Mouse (Mus musculus) thymus, postnatal 25 days (tissue): ENCODE measurements around the gene Ick.
A peak's percentile ranks its signal among the peaks of the same experiment; 100 is the strongest.
"Not testable (repeated sequence)": the region's sequence is repeated elsewhere in the genome, so short reads cannot be mapped to it uniquely, and the experiment has no call there.

ENCODE experiments used
- DNase-seq: peaks from one replicate; pipeline ENCODE4 v3.0.0; 2022

Ick gene

GRCm38 (mm10) chr9:78105501-78105932, 3.5 kb upstream of the Ick start:
- no peak for DNase-seq

- DNase-seq = no peak
These were observed 2.2 kb upstream of the Ick start for GRCm38 (mm10) chr9:78106821-78107220.

- DNase-seq = no peak
These were observed 1.4 kb upstream of the Ick start for GRCm38 (mm10) chr9:78107582-78107911.

DNA sequence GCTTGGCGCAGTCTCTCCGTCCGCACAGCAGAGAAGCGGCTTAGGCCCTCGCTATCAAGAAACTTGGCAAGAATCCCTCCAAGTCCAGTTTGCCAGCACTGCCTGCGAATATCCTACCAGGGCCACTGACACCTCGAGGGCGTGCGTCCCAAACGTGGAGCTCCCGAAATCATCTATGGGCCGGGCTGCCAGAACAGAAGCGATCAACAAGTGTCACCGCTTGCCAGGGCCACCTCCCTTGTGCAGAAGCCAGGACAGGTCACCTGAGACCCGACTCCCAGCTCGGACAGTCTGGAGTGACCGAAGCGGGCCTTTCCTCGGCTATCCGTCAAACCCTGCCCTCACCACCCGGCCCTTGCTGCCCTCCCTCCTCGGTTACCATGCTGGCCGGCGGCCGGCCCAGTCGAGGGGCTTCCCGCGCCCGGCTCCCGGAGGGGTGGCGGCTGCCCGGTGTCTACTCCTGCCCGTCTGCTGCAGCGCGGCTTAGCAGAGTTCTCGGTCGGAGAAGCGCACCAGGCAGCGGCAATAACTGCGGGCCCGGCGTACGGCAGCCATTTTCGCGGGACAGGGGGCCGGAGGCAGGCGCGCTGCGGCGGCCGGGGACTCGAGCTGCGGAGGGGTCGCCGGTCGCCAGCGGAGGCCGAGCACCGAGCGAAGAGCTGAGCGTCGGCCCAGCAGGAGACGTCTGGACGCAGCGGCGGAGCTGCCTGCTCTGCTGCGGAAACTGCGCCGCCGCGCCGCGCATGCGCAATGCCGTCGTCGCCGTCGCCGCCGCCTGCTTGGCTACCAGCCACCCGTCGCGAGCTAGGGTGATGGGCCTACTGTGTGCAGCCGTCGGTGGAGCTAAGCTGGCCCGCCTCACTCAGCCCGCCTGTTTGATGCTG, 838 bp upstream of the Ick start:
- DNase-seq = peak; percentile 84

DNA sequence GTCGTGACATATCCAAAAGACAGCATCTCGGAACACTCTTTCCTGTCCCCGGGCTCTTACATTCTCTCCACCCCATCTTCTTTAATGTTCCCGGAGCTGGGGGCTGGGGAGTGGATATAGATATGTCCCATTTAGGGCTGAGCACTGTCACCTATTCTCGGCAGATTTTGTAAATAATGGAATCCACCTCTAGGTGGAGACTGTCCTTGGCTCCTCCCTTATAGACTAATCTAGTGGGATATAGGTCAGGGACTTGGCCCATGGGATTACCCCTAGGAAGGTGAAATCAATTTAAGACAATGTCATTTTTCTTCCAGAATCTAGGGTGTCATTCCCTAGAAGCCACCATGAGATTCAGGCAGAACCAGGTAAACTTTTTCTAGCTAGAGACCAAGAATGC, 664 bp downstream of the Ick start:
- peak; percentile 16 for DNase-seq

GRCm38 (mm10) chr9:78111456-78111855, 2.5 kb downstream of the Ick start:
- no peak for DNase-seq

- peak; percentile 96 for DNase-seq
These were observed 4.0 kb downstream of the Ick start for GRCm38 (mm10) chr9:78112770-78113537.

DNA sequence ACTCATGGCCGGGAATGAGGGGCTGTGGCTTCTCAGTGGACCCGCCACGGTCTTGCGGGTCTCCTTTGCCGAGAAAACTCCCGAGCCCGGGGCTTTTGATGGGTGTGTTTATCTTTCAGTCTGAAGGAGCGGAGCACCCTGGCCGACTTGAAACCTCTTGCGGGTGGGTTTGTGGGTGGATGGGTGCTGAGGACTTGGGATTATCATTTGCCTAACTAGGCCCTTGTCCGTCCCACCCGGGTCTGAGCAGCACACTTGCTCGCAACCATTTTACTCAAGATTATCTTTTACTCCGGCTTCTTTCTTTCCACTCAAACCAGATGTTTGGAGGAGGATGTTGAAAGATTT, 4.5 kb downstream of the Ick start:
- no peak for DNase-seq

DNA sequence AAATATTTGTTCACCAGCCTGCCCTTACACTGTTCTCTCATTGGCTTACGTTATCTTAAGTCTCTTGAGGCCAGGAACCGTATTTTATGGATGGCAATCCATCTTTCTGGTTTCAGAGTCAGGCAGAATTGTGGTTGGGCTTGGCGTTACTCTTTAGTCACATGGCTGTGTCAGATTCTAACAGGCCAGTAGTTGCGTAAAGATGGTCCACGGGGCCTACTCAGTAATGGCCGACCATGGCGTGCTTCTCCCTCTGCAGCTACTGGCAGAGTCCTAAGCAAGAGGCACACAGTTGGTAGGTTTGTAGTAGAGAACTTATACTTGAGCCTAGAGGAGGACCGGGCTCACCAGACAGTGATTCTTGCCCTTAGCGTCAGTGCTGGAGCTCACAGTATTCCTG, 6.8 kb downstream of the Ick start:
- DNase-seq = no peak

DNA sequence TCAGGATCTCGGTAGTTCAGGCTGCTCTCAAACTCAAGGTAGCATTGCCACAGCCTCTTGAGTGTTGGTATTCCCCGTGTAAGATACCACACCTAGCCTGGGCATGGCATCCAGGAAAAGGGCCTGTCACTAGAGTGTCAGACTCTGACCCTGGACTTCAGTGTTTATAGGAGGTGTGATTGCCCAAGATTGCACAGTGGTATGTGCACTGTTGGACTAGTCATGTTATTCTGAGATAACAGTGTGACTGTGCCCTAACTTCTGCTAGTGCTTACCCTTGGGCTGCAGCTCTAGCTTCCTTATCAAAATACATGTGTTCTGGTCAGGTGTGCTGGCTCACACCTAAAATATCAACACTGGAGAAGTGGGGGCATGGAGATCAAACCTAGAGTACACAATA, 8.7 kb downstream of the Ick start:
- no peak for DNase-seq

- DNase-seq = no peak
These were observed 12.4 kb downstream of the Ick start for GRCm38 (mm10) chr9:78121358-78121757.

DNA sequence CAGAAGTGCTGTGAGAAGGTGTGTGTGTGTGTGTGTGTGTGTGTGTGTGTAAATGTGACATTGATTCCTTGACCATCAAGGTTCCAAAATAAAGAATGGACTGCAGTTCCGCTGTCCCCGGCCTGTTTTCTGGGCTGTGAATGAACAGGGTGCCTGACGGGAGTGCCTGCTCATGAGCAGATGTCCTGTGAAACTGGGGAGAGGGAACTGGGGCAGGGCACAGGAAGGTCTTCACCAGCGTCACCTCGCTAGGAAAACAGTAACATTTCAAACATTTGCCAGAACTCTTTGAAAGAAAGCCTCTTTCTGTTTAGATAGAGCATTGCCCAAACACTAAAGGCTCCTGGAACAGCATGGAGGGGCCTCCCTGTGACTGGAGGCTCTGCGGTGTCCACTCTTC, 13.0 kb downstream of the Ick start:
- DNase-seq = no peak

- no peak for DNase-seq
These were observed 14.1 kb downstream of the Ick start for GRCm38 (mm10) chr9:78122939-78123712.

DNA sequence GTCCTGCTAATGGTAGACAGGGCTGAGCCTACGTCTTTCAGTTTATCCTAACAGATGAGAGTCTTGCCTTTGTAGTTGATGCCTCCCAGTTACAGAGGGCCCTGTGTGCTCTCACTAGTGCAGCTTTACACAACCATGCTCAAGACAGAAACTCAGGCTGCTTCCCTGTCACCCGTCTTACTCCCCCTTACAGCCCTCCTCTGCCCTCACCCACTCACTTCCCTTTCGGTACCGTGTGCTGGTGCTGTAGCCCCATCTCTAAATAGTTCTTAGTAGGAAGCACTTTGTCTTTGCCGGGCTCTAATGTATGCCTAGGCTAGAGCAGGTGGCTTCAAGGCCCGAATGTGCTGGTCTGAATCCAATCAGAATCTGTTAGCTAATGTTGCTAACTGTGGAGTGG, 15.3 kb downstream of the Ick start:
- no peak for DNase-seq

DNA sequence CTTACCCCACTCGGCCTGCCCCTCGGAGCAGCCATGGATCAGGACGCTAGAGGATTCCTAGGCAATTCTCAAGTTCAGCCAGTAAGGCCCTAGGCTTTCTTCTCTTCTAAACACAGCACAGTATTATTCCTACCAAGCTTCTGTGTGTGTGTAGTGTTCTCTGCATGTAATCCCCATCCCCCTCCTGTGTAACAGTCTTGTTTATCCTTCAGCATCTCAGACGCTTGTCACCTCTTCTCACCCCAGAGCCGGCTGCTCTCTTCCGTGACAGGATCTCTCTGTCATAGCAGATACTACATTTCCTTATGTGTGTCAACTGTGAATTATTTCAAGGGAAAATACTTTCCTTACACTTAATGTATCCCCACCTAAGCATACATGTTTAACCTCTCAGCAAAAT, 17.0 kb downstream of the Ick start:
- no peak for DNase-seq

- no peak for DNase-seq
These were observed 17.7 kb downstream of the Ick start for GRCm38 (mm10) chr9:78126643-78127042.

- DNase-seq = no peak
These were observed 26.7 kb downstream of the Ick start for GRCm38 (mm10) chr9:78135658-78136057.

- no peak for DNase-seq
These were observed 29.2 kb downstream of the Ick start for GRCm38 (mm10) chr9:78138044-78138676.

GRCm38 (mm10) chr9:78139463-78139862, 30.5 kb downstream of the Ick start:
- DNase-seq = no peak

DNA sequence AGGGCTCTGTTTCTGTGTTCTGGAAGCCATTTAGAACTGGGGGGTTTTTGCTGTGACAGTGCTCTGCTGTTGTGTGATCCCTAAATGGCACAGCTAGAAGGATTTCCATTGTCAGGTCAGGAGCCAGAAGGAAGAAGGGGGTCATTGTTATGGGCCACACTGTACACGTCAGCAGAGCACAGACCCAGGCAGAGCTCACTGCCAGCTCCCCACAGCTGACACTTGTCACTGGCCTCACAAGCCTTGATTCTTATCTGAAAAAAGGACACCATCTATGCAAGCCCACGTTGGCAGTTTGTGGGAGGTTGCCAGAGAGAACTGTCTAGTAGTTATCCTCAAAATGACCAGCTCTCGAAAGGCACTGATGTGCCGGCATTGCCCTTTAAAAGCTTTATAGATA, 37.1 kb downstream of the Ick start:
- no peak for DNase-seq

DNA sequence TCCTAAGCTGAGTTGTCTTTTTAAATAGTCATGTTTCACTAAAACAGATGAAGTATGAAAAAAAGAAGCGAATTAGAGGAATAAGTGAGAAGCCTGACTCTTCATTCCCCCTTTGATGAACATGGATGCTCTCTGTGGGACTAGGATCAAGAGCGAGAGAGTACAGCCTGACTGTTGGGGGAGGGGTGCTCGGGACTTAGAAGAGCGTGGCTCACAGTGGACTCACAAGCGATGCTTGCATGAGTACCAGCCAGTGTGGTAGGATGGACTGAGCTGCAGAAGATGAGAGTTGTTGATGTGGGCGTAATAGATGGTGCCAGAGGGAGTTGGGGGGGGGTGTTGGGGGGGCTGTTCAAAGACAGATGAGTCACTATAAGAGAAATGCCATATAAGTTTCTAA, 37.6 kb downstream of the Ick start:
- no peak for DNase-seq

GRCm38 (mm10) chr9:78148149-78148548, 39.2 kb downstream of the Ick start:
- no peak for DNase-seq

DNA sequence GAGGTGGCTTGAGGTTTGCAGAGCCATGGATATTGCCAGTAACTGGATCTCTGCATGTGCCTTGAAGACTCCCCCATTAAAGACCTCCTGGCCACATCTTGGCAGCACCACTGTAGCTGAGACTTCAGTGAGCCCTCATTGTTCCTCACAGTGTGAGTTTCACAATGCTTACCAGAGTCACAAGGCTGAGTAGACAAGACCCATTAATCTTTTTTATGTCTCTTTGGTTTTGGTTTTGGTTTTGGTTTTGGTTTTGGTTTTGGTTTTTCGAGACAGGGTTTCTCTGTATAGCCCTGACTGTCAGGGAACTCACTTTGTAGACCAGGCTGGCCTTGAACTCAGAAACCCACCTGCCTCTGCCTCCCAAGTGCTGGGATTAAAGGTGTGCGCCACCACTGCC, 40.8 kb downstream of the Ick start:
- DNase-seq = not testable (repeated sequence)
